Mouse (Mus musculus) ES-Bruce4 (cell line): ENCODE results near the gene Teddm2.

Experiments
- CTCF ChIP-seq: IDR thresholded peaks from one replicate; pipeline ENCODE4 v1.8.1; 2011; ENCODE audit warnings: low read depth, low read length
- EP300 ChIP-seq: IDR thresholded peaks from 2 replicates; pipeline ENCODE4 v1.6.1; 2011; ENCODE audit warnings: low read depth, low read length; ENCODE audit not compliant: insufficient read depth
- POLR2A ChIP-seq: IDR thresholded peaks from one replicate; pipeline ENCODE4 v1.8.1; 2011; ENCODE audit warnings: low read length; ENCODE audit not compliant: insufficient read depth

DNA sequence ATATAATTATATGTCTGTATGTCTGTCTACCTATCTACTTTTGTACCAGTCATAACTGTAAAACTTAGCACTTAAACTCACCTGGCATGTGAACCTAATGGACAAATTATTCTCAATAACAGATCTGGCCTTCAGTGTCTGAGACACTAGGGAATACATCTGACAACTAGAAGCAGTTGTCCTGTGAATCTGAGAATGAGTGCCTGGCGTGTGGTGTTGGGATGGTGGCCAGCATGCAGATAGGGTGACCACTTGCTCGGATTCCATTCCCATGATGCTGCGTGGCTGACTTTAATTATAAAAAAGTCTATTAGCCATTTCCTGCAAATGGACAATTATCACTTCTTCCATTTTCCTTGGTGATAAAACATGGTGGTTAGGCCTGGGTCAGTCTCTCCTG is 5.9 kb upstream of the Teddm2 start:
- TF ChIP-seq CTCF (no peak), POLR2A (no peak), EP300 (no peak)
